Mouse (Mus musculus): ENCODE measurements around the gene Acly.

DNA sequence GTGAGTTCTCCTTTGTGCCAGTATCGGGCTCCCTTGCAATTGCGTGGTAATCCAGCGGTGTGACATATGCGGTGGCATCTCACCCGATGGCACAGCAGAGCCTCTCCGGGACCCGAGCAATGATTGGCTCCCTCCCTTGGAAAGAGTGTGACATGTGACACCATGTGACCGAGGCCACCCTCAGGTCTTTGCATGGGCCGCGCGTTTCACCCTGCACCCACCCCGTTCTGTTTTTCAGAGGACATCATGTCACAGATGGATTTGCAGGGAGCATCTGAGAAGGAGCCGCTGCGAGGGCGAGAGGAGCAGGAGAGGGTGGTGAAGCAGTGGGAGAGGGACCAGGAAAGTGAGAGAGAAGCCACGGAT, 43.4 kb upstream of the Acly start:
- TF ChIP-seq TAL1 (conservative IDR thresholded peaks at IDR 0.05; ENCODE audit: low read depth, low read length) (no peak), CTCF (IDR thresholded peaks at IDR 0.05; ENCODE audit: low read depth, low read length) (no peak), GATA1 (IDR thresholded peaks at IDR 0.05; ENCODE audit: borderline replicate concordance, low read length) (no peak)
